In genomic region chr7:72504268-72504667, GRCm38 (mm10) we compare ENCODE assay signal across 10 mouse cellular contexts.
A peak's percentile ranks its signal among the peaks of the same experiment; 100 is the strongest.
DNase-seq lines count a peak whose midpoint lies in the region; ATAC-seq lines count a peak whose summit lies in the region.
"Had no signal": no experiment of that assay in that cellular context is flagged by ENCODE, and none has a peak within 500 bp of the region (broad histone marks: within the 10 kb centered on the region; RNA-seq: fewer than 3 reads in every experiment).

No protein-coding gene starts in this region.

- no peak overlapping the region for H3K9ac ChIP-seq in kidney, embryonic 15.5 days

- peaks cover 3% of the 10 kb centered on the region; the same call in 1 of the 2 replicates for H3K4me1 ChIP-seq in kidney, embryonic 15.5 days

- ATAC-seq in kidney, embryonic 15.5 days (replicated peaks; ENCODE audit: low FRiP score), result no peak
- ATAC-seq in erythroblast, adult 5-6 weeks (replicated peaks; ENCODE audit: low FRiP score, poor library complexity, severe bottlenecking), result no peak
- ATAC-seq: inflammation-experienced regulatory T-cells, adult 6 months had no signal

- DNase-seq in kidney, adult 11 months, result peak; percentile 81
- DNase-seq in brain, embryonic 18.5 days (ENCODE audit: low read depth, low spot score), result peak; percentile 24
- peak; percentile 83 for DNase-seq in cerebellum, adult 9-10 months
- peak; percentile 17 for DNase-seq in heart, postnatal 25 days (ENCODE audit: low spot score)
- no peak for DNase-seq in urinary bladder, postnatal 4 days (ENCODE audit: low spot score in 2 of 2)
- no peak for DNase-seq in thymus, postnatal 4 days
- DNase-seq: right cerebral cortex, postnatal 25 days had no signal

- intact Hi-C loops in heart, postnatal 25 days (cut with DNase I), result no loop called here

- no peaks in the 10 kb centered on the region for H3K27me3 ChIP-seq in kidney, embryonic 15.5 days

- no peak overlapping the region for H3K4me2 ChIP-seq in kidney, embryonic 15.5 days

- no peak overlapping the region for H3K4me3 ChIP-seq in kidney, embryonic 15.5 days (replicated peaks)

- H3K9me3 ChIP-seq in kidney, embryonic 15.5 days (replicated peaks), result no peaks in the 10 kb centered on the region

- no peaks in the 10 kb centered on the region for H3K36me3 ChIP-seq in kidney, embryonic 15.5 days

- 81% methylated on average over 4 of the region's 4 CpGs for WGBS in kidney, embryonic 15.5 days

- H3K27ac ChIP-seq in kidney, embryonic 15.5 days, result no peak overlapping the region

Comparison
In these comparisons a context has a peak if more than half of its experiments do, and no peak if none do; other contexts are left out.
1. DNase-seq: peak in kidney, adult 11 months (single experiment), brain, embryonic 18.5 days (single experiment), cerebellum, adult 9-10 months (single experiment) and heart, postnatal 25 days (single experiment); none in urinary bladder, postnatal 4 days (0 of 2) and thymus, postnatal 4 days (single experiment).